Mouse (Mus musculus): ENCODE data around the gene Zdhhc22.
A peak's percentile ranks its signal among the peaks of the same experiment; 100 is the strongest.

Gene Zdhhc22

GRCm38 (mm10) chr12:86989890-86990754 is at the start of gene Zdhhc22:
Gene Zdhhc22 (minus strand): TSS chr12:86990430.
- no peak for DNase-seq

DNA sequence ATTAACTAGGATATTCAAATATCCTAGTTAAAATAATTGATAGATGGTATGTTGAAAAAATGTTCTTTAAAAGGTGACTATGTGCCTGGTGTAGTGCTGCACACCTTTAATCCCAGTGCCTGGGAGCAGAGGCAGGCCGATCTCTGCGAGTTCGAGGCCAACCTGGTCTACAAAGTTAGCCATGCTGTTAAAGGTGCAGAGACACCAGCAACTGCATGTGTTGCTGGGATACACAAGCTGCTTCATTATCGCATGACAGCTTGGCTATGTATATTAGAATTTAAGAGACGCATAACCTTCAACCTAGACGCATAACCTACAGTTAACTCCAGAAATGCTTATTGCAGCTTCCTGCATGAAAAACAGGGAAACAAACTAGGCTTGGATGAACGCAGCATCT is 46.4 kb upstream of the Zdhhc22 start:
- no peak for DNase-seq

- DNase-seq: no peak
These were observed 41.0 kb upstream of the Zdhhc22 start for GRCm38 (mm10) chr12:87031163-87031763.

GRCm38 (mm10) chr12:87029251-87029976 is 39.2 kb upstream of the Zdhhc22 start:
- DNase-seq: no peak

DNA sequence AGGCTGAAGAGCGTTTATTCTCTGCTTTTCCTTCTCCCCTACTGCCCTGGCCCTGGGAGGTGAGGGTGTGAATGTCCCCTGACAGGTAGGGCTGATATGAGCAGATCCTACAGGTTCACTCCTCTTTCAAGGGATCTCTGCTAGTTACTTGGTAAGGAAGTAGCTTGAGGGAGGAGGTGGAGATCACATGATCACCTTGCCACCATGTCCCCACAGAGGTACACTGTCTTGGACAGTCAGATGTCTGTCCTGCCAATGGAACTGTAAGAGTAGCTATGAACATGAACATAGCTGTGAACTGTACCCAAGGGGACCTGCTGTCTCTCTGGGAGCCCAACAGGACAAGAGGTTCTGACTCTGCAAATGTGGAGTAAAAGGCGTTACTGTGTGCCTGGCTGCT is 37.8 kb upstream of the Zdhhc22 start:
- DNase-seq: no peak

DNA sequence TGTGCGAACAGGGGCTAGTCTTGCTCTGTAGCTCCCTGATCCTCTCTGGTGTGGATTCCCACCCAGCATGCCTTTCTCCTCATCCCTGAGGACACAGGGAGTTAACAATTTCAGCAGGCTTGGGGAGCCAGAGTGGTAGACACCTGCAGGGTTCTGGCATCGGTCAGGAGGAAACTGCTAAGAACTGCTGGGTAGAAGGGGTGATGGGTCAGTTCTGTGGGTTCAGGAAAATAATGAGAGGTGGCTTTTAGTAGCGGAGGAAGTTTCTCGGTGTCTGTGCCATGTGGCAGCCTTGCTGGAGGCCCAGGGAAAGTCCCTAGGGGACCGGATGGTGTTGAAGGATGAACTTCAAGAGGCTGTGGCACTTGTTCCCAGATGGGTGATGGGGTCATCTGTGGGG is 37.2 kb upstream of the Zdhhc22 start:
- DNase-seq: no peak

- DNase-seq: no peak
These were observed 36.6 kb upstream of the Zdhhc22 start for GRCm38 (mm10) chr12:87026871-87027240.

- DNase-seq: no peak
These were observed 36.1 kb upstream of the Zdhhc22 start for GRCm38 (mm10) chr12:87026109-87026870.

GRCm38 (mm10) chr12:87023456-87023855 is 33.2 kb upstream of the Zdhhc22 start:
- DNase-seq: no peak

DNA sequence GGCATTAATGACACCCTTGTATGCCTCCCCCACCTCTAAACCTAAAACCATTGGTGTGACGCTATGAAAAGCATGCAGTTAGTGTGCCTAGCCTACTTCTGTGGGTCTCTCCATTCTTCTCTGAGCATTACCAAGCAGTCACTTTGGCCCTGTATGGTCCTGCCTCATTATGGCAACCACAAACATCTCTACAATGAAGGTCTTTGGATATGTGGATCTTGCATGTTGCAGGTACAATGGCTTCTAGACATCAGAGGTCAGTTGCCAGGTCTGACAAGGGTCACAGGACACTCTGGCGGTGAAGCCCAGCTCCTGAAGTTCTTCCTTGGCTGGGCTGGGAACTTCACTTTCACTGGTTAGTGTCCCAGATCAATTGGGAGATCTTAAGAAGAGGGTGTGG is 31.8 kb upstream of the Zdhhc22 start:
- no peak for DNase-seq

GRCm38 (mm10) chr12:87021040-87021439 is 30.8 kb upstream of the Zdhhc22 start, which contains the start of gene Tmem63c:
Gene Tmem63c (plus strand): TSS chr12:87021340.
- no peak for DNase-seq

- DNase-seq: no peak
These were observed 28.5 kb upstream of the Zdhhc22 start for GRCm38 (mm10) chr12:87018756-87019155.

GRCm38 (mm10) chr12:87017041-87017440 is 26.8 kb upstream of the Zdhhc22 start:
- peak in 1 of 2 experiments; percentile 33 for DNase-seq

DNA sequence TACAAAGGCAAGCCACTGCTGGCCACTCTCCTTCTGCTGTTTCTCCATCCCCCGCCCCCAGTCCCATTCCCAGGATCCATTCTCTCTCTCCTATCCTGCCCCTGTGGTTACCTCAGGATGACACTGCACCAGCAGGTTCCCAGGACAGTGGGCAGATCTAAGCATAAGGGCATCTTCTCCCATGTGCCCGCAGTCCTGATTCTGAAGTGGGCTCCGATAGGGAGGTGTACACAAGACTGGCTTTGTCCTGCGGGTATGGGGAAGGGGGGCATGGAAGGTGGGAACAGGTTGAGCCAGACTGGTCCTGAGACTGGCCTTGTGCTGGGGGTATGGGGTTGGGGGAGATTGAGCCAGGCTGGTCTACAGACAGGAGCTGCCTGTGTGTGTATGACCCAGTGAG is 14.4 kb upstream of the Zdhhc22 start:
- no peak for DNase-seq

DNA sequence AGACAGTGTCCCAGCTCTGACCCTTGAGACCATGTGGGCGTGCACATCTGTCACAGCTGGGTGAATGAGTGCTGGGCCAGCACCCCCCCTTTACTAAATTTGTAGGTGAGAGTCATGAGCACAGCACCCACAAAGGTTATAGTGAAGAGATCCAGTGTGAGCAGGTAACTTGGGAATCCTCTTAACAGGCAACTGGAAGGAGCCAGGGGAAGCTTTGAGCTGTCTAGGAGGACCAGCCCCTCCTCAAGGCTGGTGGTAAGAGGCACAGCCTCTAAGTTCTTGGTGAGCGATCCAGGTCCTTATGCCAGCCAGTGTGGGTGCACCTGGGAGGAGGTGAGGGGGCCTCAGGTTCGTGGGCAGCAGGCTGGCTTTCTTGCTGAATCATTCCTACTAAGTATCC is 13.4 kb upstream of the Zdhhc22 start:
- no peak for DNase-seq

GRCm38 (mm10) chr12:87002815-87003214 is 12.6 kb upstream of the Zdhhc22 start:
- DNase-seq: no peak

- no peak for DNase-seq
These were observed 12.0 kb upstream of the Zdhhc22 start for GRCm38 (mm10) chr12:87002209-87002608.

- DNase-seq: no peak
These were observed 10.6 kb upstream of the Zdhhc22 start for GRCm38 (mm10) chr12:87000840-87001176.

DNA sequence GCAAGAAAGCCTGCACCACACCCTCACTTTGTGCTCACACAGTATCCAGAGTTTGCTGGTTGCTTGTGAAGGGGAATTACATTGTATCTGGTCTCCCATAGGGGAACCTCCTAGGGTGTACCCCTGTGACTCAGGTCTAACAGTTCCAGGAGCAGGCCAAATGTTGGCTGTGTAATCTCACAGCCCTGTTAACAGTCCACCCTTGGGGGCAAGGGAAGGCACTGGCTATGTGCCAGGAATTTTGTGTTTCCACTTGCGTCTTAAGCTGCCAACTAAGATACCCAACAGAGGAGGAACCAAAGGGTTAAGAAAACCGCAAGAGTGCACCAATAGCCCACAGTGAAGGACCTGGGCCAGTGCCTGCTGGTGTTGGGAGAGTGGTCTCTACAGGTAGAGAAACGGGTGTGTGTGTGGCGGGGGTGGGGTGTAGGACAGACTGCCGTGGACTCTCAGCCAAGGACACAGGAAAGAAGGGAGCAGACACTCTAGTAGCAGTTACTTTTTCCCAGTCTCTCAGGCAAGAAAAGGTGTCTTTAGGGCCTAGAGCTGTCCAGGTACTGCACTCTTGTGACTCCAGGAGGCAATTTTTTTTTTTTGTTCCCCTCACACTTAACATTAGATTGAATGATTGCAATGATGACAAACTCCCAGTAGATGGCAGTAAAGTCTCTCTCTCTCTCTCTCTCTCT is 10.1 kb upstream of the Zdhhc22 start:
- no peak for DNase-seq

- DNase-seq: no peak
These were observed 9.1 kb upstream of the Zdhhc22 start for GRCm38 (mm10) chr12:86999283-86999820.

DNA sequence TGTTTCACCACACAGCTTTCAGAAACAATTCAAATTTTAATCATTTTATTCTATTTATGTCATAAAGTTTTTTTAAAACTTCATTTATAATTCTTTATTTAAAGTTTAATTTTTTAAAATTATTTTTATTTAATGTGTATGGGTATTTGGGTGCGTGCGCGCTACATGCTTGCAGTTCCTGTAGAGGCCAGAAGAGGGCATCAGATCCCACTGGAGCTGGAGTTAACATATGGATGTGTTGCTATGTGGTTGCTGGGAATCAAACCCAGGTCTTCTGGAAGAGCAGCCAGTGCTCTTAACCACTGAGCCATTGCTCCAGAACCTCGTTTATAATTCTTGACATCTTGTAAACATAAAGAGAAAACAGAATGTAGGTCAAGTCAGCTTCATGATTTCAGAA is 8.5 kb upstream of the Zdhhc22 start:
- DNase-seq: no peak

- no peak for DNase-seq
These were observed 5.7 kb upstream of the Zdhhc22 start for GRCm38 (mm10) chr12:86995931-86996330.

All from kidney, adult 8-10 months (tissue).